Mouse (Mus musculus) stomach, embryonic 15.5 days (tissue): ENCODE measurements around the gene Cd81. TPM values are rescaled to one million over a fixed set of nuclear protein-coding genes. Genes with fewer than 3 reads are reported as not detected.
A peak's percentile ranks its signal among the peaks of the same experiment; 100 is the strongest.

ENCODE experiments used
- ATAC-seq: fragments of 200-750 bp; cut with Nextera tagmentation; 2 replicates; pipeline ENCODE4 v1.8.0; 2017; ENCODE audit warnings: low read depth, moderate number of reproducible peaks, moderate TSS enrichment; ENCODE audit not compliant: insufficient read depth, low FRiP score
- H3K27ac ChIP-seq: fragments of 300-500 bp; sonication (generic); 2 replicates; pipeline ENCODE4 v1.5.1; 2015; ENCODE audit warnings: mild to moderate bottlenecking, inconsistent platforms
- H3K27me3 ChIP-seq: fragments of 300-500 bp; sonication (generic); replicated peaks from 2 replicates; pipeline ENCODE4 v1.6.1; 2015; ENCODE audit warnings: inconsistent platforms
- H3K36me3 ChIP-seq: fragments of 300-500 bp; sonication (generic); 2 replicates; pipeline ENCODE4 v1.6.1; 2015; ENCODE audit warnings: inconsistent platforms
- H3K4me1 ChIP-seq: fragments of 300-500 bp; sonication (generic); 2 replicates; pipeline ENCODE4 v1.6.1; 2015; ENCODE audit warnings: inconsistent platforms
- H3K4me2 ChIP-seq: fragments of 300-500 bp; sonication (generic); 2 replicates; pipeline ENCODE4 v1.6.1; 2015; ENCODE audit warnings: mild to moderate bottlenecking, inconsistent platforms
- H3K4me3 ChIP-seq: fragments of 300-500 bp; sonication (generic); replicated peaks from 2 replicates; pipeline ENCODE4 v1.5.1; 2015; ENCODE audit warnings: inconsistent platforms
- H3K9ac ChIP-seq: fragments of 300-500 bp; sonication (generic); 2 replicates; pipeline ENCODE4 v1.6.1; 2015; ENCODE audit warnings: inconsistent platforms
- H3K9me3 ChIP-seq: fragments of 300-500 bp; sonication (generic); 2 replicates; pipeline ENCODE4 v1.6.1; 2016; ENCODE audit warnings: inconsistent platforms
- WGBS: fragments of 180-500 bp; shearing (Covaris S2); methylation state at CpG from one replicate; pipeline ENCODE4 v1.1.7; 2015; 5-methylcytosine and 5-hydroxymethylcytosine counted together
- polyA plus RNA-seq: library from polyadenylated mRNA; unstranded; fragments of >200 nt; fragmentation: Nextera tagmentation; extraction: Ambion mirVana; gene quantifications from 2 replicates; pipeline ENCODE4 v1.2.1, GENCODE M21; 2015

Cd81 gene
- polyA plus RNA-seq, 1 experiment from 2014 or later = 575 TPM

- Histone ChIP-seq H3K9me3 (no peaks in the 10 kb centered on the region), H3K36me3 (no peaks in the 10 kb centered on the region), H3K27ac (no peak overlapping the region), H3K4me3 (no peak overlapping the region), H3K4me2 (peak overlapping the region; percentile 77), H3K4me1 (peaks cover 11% of the 10 kb centered on the region; the same call in 1 of the 2 replicates), H3K27me3 (peaks cover 33% of the 10 kb centered on the region), H3K9ac (no peak overlapping the region)
- ATAC-seq = no peak
- WGBS = 19% methylated on average over 3 of the region's 3 CpGs
Observed at GRCm38 (mm10) chr7:143108996-143109660, 56.6 kb downstream of the Cd81 start.

- WGBS = 63% methylated on average over 3 of the region's 3 CpGs
- Histone ChIP-seq H3K9ac (no peak overlapping the region), H3K27ac (no peak overlapping the region), H3K36me3 (no peaks in the 10 kb centered on the region), H3K4me3 (no peak overlapping the region), H3K9me3 (no peaks in the 10 kb centered on the region), H3K4me2 (no peak overlapping the region), H3K27me3 (peaks cover 33% of the 10 kb centered on the region), H3K4me1 (peaks cover 11% of the 10 kb centered on the region; the same call in 1 of the 2 replicates)
- ATAC-seq = no peak
Observed at GRCm38 (mm10) chr7:143109696-143110095, 57.2 kb downstream of the Cd81 start.

GRCm38 (mm10) chr7:143110803-143111202 is 58.3 kb downstream of the Cd81 start:
- Histone ChIP-seq H3K27ac (no peak overlapping the region), H3K4me3 (no peak overlapping the region), H3K36me3 (no peaks in the 10 kb centered on the region), H3K27me3 (peaks cover 30% of the 10 kb centered on the region), H3K4me2 (no peak overlapping the region), H3K9ac (no peak overlapping the region), H3K9me3 (no peaks in the 10 kb centered on the region), H3K4me1 (peaks cover 11% of the 10 kb centered on the region; the same call in 1 of the 2 replicates)
- ATAC-seq = no peak
- 62% methylated on average over 1 of the region's 1 CpGs for WGBS

GRCm38 (mm10) chr7:143111719-143112118 is 59.2 kb downstream of the Cd81 start:
- Histone ChIP-seq H3K9me3 (no peaks in the 10 kb centered on the region), H3K9ac (no peak overlapping the region), H3K4me3 (no peak overlapping the region), H3K4me2 (no peak overlapping the region), H3K36me3 (no peaks in the 10 kb centered on the region), H3K4me1 (peaks cover 7% of the 10 kb centered on the region; the same call in 1 of the 2 replicates), H3K27me3 (peaks cover 21% of the 10 kb centered on the region), H3K27ac (no peak overlapping the region)
- WGBS = 53% methylated on average over 4 of the region's 4 CpGs
- no peak for ATAC-seq

- Histone ChIP-seq H3K27ac (no peak overlapping the region), H3K4me1 (0 out of 2 replicates have a peak, but pooled peaks cover 4% of the 10 kb centered on the region), H3K9ac (no peak overlapping the region), H3K4me2 (no peak overlapping the region), H3K27me3 (peaks cover 14% of the 10 kb centered on the region), H3K4me3 (no peak overlapping the region), H3K9me3 (no peaks in the 10 kb centered on the region), H3K36me3 (no peaks in the 10 kb centered on the region)
- WGBS = 20% methylated on average over 1 of the region's 1 CpGs
- ATAC-seq = no peak
Observed at GRCm38 (mm10) chr7:143112395-143112794, 59.9 kb downstream of the Cd81 start.

- ATAC-seq = no peak
- H3K27ac ChIP-seq = no peak overlapping the region
Observed at GRCm38 (mm10) chr7:143114773-143115172, 62.2 kb downstream of the Cd81 start.

GRCm38 (mm10) chr7:143116521-143116920 is 64.0 kb downstream of the Cd81 start:
- Histone ChIP-seq H3K4me3 (no peak overlapping the region), H3K36me3 (no peaks in the 10 kb centered on the region), H3K9ac (no peak overlapping the region), H3K4me2 (no peak overlapping the region), H3K27me3 (no peaks in the 10 kb centered on the region), H3K27ac (no peak overlapping the region), H3K4me1 (peaks cover 10% of the 10 kb centered on the region; the same call in 1 of the 2 replicates), H3K9me3 (no peaks in the 10 kb centered on the region)
- ATAC-seq = no peak
- 83% methylated on average over 5 of the region's 5 CpGs for WGBS

More at GRCm38 (mm10) chr7:143114773-143115172, 62.2 kb downstream of the Cd81 start:
- Histone ChIP-seq H3K36me3 (no peaks in the 10 kb centered on the region), H3K4me1 (peaks cover 4% of the 10 kb centered on the region; the same call in 1 of the 2 replicates), H3K9ac (no peak overlapping the region), H3K27me3 (no peaks in the 10 kb centered on the region), H3K4me3 (no peak overlapping the region), H3K9me3 (no peaks in the 10 kb centered on the region), H3K4me2 (no peak overlapping the region)

Other genes starting within 250 kb of the Cd81 start
- gene Th, start 121.6 kb upstream of the Cd81 start, polyA plus RNA-seq = 3.4 and 5.7 TPM in 2 replicates
- 5.5 and 6.1 TPM in 2 replicates for gene Ascl2, start 83.5 kb upstream of the Cd81 start, polyA plus RNA-seq
- gene Tspan32, start 47.7 kb upstream of the Cd81 start, polyA plus RNA-seq = 3.6 and 7.3 TPM in 2 replicates
- gene Tssc4, start 16.5 kb downstream of the Cd81 start, polyA plus RNA-seq = 78.7 and 84.8 TPM in 2 replicates
- gene Trpm5, start 41.9 kb downstream of the Cd81 start, polyA plus RNA-seq = 14.1 and 16.0 TPM in 2 replicates
- 9.1 and 13.2 TPM in 2 replicates for gene Kcnq1, start 53.6 kb downstream of the Cd81 start, polyA plus RNA-seq